Mouse (Mus musculus) olfactory bulb, adult 2 months (tissue): ENCODE results near the gene Fndc3b. TPM values are rescaled to one million over a fixed set of nuclear protein-coding genes. Genes with fewer than 3 reads are reported as not detected.
A peak's percentile ranks its signal among the peaks of the same experiment; 100 is the strongest.

ENCODE experiments used
- H3K27ac ChIP-seq: fragments of 200-500 bp; 2 replicates; pipeline ENCODE4 v1.5.1; 2012; ENCODE audit warnings: low read depth, low read length; ENCODE audit not compliant: insufficient read depth
- H3K4me1 ChIP-seq: fragments of 200-500 bp; 2 replicates; pipeline ENCODE4 v1.6.1; 2012; ENCODE audit warnings: low read length; ENCODE audit not compliant: control insufficient read depth, insufficient read depth
- H3K4me3 ChIP-seq: fragments of 200-500 bp; 2 replicates; pipeline ENCODE4 v1.5.1; 2012; ENCODE audit warnings: mild to moderate bottlenecking, low read depth, low read length, moderate library complexity; ENCODE audit not compliant: insufficient read depth
- CTCF ChIP-seq: fragments of 200-500 bp; IDR thresholded peaks from 2 replicates; pipeline ENCODE4 v1.5.1; 2012; ENCODE audit warnings: low read depth, mild to moderate bottlenecking, low read length, moderate library complexity; ENCODE audit not compliant: insufficient read depth
- POLR2A ChIP-seq: fragments of 200-500 bp; IDR thresholded peaks from 2 replicates; pipeline ENCODE4 v1.6.1; 2012; ENCODE audit warnings: mild to moderate bottlenecking, low read depth, low read length, moderate library complexity; ENCODE audit not compliant: insufficient read depth
- WGBS: fragments of 180-500 bp; shearing (Covaris S2); methylation state at CpG from one replicate; pipeline ENCODE4 v1.1.7; 2018; 5-methylcytosine and 5-hydroxymethylcytosine counted together
- polyA plus RNA-seq: library from polyadenylated mRNA; stranded (reverse); fragments of >200 nt; gene quantifications from 2 replicates; pipeline ENCODE4 v1.2.4, GENCODE M21; 2012; ENCODE audit warnings: low replicate concordance; ENCODE audit not compliant: missing spikeins, insufficient read depth, insufficient read length

The Fndc3b gene
- polyA plus RNA-seq: not detected in 2 replicates

DNA sequence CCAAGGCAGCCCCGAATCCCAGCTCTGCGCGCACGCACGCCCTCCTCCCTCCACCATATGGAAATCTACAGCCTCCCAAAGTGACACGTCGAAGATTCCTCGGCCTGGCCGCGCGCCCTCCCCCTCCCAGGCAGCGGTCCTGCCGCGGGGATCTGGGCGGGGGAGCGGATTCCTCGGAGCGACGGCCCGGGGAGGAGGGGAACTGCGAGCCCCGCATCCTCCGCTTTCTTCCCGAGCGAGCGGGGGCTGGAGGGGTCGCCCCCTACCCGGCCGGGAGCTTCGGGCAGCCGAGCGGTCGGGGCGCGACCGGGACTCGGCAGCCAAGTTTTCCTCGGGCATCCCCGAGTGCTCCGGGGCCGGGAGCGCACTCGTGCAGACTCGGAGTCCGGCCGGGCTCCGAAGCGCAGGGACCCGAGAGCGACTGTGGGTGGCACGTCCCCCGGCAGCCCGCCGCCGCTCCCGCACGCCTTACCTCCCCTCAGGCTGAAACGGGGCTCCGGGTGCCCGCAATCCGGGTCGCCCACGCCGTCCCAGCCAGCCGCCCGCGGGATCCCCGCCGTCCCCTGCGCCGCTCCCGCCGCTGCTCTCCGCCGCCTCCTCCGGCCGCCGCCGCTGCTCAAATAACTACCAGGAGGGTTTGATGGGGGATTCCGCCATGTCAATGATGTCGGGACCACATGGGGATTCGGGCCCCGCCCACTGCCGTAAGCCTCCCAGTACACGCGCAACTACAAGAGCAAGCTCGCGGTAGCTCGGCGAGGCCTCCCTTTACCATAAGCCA is at the start of gene Fndc3b:
Fndc3b (minus strand) TSS at position 660 of the 781 bp plus-strand sequence.
- WGBS: under 1% methylated on average over 90 of the region's 90 CpGs
- H3K27ac ChIP-seq: peak within 1 kb of the TSS; percentile 31; the same call in 1 of the 2 replicates

DNA sequence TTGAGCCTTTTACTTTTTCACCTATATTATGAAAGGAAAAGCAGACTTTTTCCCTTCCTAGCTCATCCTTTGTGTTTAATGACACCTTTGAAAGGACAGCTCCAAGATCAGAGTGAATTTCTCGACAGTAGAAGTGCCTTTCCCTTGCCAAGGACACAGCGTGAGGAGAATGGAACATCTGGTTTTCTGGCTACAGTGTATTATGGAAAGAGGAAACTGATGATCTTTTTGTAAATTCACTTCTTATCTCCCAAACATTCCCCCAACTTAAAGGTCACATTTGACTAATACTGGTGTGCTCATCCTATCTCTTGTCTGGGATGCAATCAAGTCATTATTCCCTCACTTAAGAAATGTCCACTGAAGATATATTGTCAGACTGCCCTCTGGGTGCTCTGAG is 49.2 kb upstream of the Fndc3b start:
- no peak overlapping the region for H3K4me3 ChIP-seq
- TF ChIP-seq CTCF (no peak), POLR2A (no peak)
- no peaks in the 10 kb centered on the region for H3K4me1 ChIP-seq
- H3K27ac ChIP-seq: no peak overlapping the region
- WGBS: 41% methylated on average over 2 of the region's 2 CpGs

More for the DNA sequence above, at the start of gene Fndc3b:
- H3K4me3 ChIP-seq: peak within 1 kb of the TSS; percentile 88
- H3K4me1 ChIP-seq: peaks cover 4% of the 10 kb centered on the region; the same call in 1 of the 2 replicates
- TF ChIP-seq CTCF (no peak), POLR2A (peak; percentile 71; the same call in 1 of the 2 replicates)

DNA sequence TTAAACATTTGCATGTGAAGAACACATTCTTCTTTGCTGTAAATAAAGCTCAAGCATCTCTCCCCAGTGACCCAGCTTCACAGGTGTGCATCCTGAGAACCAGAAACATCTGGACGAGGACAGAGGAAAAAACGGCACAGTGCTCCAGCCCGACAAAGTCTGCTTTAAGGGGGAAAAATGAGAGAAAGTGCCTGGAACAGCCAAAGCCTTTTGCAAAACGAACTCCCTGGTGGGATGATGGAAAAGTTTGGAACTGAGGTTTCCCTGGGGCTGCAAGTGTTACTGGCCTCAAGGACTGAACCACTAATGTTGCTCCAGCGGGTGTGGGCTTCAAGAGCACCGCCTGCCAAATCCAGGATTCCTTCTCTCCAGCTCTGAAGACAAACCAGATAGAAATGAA is 47.9 kb upstream of the Fndc3b start:
- WGBS: 49% methylated on average over 6 of the region's 6 CpGs
- H3K4me3 ChIP-seq: no peak overlapping the region
- TF ChIP-seq POLR2A: no peak
- no peak for TF ChIP-seq CTCF
- no peak overlapping the region for H3K27ac ChIP-seq
- H3K4me1 ChIP-seq: no peaks in the 10 kb centered on the region

DNA sequence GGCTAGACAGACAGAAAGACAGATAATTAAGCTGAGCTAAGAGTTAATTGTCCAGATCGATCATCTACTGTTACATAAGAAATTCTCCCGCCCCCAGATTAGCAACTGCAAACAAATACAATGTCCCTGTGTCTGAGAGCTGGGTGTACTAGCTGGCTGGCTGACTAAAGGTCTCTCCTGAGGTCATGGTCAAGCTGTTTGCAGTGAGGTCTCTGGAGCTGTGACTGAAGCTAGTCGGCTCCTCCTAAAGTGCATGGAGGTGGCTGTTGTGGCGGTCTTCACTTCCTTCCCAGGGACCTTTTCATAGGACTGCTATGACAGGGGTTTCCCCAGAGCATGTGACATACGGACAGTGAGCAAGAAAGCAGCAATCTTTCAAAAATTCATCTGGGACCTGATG is 40.5 kb upstream of the Fndc3b start:
- WGBS: 74% methylated on average over 5 of the region's 5 CpGs

DNA sequence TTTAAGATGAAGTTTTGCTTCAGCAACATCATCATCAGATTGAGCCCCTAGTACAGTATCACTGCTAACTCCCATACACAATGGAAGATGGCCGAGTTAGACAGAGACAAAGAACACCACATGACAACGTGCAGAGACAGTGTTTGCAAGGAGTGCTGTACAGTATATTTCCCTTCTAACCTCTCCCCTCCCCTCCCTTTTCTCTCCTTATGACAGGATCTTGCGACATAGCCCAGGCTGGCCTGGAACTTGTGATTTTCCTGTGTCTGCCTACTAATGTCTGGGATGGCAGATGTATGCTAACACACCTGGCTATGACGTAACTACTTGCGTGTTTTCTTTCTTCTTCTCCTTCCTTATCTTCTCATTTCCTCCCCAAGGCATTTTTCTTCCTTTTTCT is 40.0 kb upstream of the Fndc3b start:
- 86% methylated on average over 5 of the region's 5 CpGs for WGBS
- H3K27ac ChIP-seq: no peak overlapping the region
- H3K4me1 ChIP-seq: no peaks in the 10 kb centered on the region
- TF ChIP-seq CTCF (no peak), POLR2A (no peak)
- no peak overlapping the region for H3K4me3 ChIP-seq

More for the DNA sequence above, 40.5 kb upstream of the Fndc3b start:
- no peak overlapping the region for H3K4me3 ChIP-seq
- no peak overlapping the region for H3K27ac ChIP-seq
- H3K4me1 ChIP-seq: no peaks in the 10 kb centered on the region
- TF ChIP-seq CTCF: no peak
- TF ChIP-seq POLR2A: no peak

DNA sequence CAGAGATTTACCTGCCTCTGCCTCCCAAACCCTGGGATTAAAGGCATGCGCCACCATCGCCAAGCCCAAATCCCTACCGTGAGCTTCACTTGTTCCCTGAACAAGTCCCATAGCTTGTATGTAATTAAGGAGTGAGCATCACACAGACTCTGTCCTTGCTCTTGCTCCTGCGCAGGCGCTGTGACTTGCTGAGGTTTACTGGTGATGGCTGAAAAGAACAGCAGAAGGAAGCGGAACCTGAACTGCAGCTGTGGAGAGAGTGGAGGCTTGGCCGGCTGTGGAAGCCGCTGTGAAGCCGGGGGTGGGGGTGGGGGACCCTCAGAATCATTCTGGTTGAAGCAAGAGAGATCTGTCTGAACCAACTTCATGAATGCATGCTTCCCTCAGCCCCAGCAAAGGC is 34.5 kb upstream of the Fndc3b start:
- Histone ChIP-seq H3K4me1 (peaks cover 4% of the 10 kb centered on the region), H3K27ac (no peak overlapping the region), H3K4me3 (no peak overlapping the region)
- TF ChIP-seq POLR2A: no peak
- no peak for TF ChIP-seq CTCF
- WGBS: 67% methylated on average over 9 of the region's 9 CpGs

DNA sequence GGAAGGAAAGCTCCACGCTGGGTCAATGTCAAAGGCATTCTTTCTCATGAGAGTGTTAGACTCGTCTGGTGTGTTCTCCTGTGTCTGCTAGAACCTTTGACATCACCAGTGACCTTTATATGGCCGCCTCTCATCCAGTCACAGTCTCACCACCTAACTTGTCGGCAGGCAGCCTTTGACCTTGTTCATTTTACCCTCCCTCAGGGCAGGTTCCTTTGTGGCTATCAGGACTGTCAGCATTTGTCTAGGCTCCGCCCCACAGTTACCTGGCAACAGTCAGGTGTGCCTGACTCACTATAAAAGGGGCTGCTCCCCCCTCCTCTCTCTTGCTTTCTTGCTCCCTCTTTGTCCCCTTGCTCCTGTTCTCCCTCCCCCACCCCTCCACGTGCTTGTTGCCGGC is 33.6 kb upstream of the Fndc3b start:
- 77% methylated on average over 7 of the region's 7 CpGs for WGBS
- Histone ChIP-seq H3K27ac (no peak overlapping the region), H3K4me1 (peaks cover 4% of the 10 kb centered on the region), H3K4me3 (no peak overlapping the region)
- TF ChIP-seq POLR2A (no peak), CTCF (no peak)

DNA sequence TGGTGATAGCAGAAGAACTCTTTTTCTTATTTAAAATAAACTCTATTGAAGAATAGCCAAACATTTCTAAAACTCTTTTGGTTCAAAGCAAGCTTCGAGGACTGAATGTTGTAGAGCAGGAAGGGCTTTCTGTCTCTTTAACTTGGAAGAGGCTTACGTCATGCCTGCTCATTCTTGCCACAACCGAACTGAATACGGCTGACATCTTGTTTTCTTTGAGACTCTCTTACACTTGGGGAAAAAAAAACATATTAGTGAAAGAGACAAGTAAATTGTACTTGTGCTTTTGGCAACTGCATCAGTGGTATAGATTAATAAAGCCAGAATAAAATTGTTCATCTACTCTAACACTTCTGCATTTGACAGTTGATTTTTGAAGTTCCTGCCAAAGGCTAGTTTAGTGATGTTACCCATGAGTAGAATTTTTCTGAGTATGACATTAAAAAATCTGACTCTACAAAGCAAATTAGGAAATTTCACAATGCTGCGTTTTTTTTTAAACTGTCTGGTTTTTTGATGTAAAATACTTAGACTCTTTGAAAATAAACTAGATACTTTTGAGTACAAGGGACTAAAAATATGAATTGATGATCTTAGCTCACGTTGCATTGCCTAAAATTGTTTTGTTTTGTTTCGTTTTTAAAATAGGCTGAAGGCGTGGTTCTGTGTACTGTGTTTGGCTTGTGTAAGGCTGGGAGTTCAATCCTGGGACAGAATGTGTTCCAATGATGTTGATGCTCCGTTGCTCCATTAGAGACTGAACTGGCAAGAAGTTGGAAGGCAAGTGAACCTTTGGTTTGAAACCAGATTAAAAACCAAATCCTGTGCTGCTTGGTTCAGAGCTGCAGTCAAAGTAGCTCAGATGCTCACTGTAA is 32.4 kb upstream of the Fndc3b start:
- no peak overlapping the region for H3K4me3 ChIP-seq
- TF ChIP-seq POLR2A: no peak
- TF ChIP-seq CTCF: no peak
- H3K27ac ChIP-seq: no peak overlapping the region
- H3K4me1 ChIP-seq: peaks cover 4% of the 10 kb centered on the region
- WGBS: 76% methylated on average over 9 of the region's 9 CpGs

DNA sequence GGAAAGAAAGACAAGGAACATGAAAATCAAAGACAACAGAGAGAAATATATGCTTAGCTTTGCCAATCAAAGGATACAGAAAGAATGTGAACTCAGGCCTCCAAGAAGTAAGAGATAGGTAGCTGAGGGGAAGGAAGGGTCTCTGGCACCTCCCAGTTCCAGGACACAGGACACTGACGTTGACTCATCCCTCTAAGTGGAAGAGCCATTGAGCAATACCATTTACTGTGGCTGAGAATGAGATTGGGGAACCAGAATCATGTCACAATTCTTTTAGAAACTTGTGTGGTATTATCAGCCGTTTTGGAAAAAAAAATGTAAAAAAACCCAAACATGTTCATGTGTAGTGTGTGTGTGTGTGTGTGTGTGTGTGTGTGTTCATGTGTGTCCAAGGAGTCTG is 31.0 kb upstream of the Fndc3b start:
- Histone ChIP-seq H3K4me1 (peaks cover 4% of the 10 kb centered on the region), H3K4me3 (no peak overlapping the region), H3K27ac (no peak overlapping the region)
- 91% methylated on average over 2 of the region's 2 CpGs for whole genome bisulfite sequencing
- no peak for TF ChIP-seq POLR2A
- TF ChIP-seq CTCF: no peak
